Comparison of ENCODE assay signal across 9 mouse cellular contexts in the genomic region with DNA sequence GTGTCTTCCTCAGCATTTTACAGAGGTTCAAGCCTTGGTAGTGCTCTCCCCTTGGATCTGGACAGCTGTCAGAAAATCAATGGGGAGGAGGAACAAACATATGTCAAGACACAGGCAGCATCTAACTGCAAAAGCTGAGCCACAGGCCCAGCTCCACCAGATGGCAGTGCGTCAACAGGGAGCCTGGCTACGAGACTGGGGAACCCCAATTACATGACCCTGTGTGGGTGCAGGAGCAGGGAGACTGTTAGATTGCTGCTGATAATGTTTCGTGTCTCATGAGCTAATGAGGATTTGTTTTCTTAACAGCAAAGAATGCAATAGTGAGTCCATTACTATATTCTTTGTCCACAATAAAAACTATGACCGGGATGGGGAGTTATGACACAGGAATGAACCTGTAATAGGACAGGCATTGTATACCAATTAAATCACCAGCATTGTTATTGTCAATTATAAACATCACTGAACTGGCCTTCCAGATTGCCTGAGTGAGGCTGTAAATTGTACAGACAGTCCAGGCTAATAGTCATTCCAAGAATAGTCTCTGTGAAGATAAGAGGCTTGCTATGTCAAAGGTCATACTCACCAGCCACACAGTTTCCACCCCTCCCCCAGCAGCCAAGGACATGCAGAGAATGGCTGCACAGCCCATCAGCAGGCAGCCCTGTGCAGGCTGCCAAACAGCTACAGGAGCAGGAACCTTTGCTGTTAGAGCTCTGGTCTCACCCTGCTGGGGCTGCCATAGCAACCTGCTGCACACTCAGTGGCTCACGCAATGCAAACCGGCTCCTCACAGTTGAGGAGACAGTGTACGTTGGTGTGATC. TPM values are rescaled to one million over a fixed set of nuclear protein-coding genes. Genes with fewer than 3 reads are reported as not detected.
DNase-seq lines count a peak whose midpoint lies in the region; ATAC-seq and TF ChIP-seq lines count a peak whose summit lies in the region.
"Had no signal": no experiment of that assay in that cellular context is flagged by ENCODE, and none has a peak within 500 bp of the region (broad histone marks: within the 10 kb centered on the region; RNA-seq: fewer than 3 reads in every experiment).

No protein-coding gene starts in this region.

- no peaks in the 10 kb centered on the region for H3K9me3 ChIP-seq in forebrain, embryonic 10.5 days
- no peaks in the 10 kb centered on the region for H3K9me3 ChIP-seq in heart, postnatal 0 days (replicated peaks; ENCODE audit: control insufficient read depth, low read length)

- no peak overlapping the region for H3K9ac ChIP-seq in heart, postnatal 0 days (replicated peaks; ENCODE audit: low read depth, low read length)
- peak overlapping the region; percentile 38; the same call in 1 of the 2 replicates for H3K9ac ChIP-seq in liver, adult 2 months (ENCODE audit: low read depth, low read length)

- peak overlapping the region; percentile 33 for H3K4me2 ChIP-seq in heart, postnatal 0 days (ENCODE audit: low read depth, low read length)

- H3K4me3 ChIP-seq in spleen, adult 2 months (ENCODE audit: extremely low read depth, insufficient read depth, insufficient read length) = no peak overlapping the region
- peak overlapping the region; percentile 16; the same call in 1 of the 2 replicates for H3K4me3 ChIP-seq in forebrain, embryonic 10.5 days
- H3K4me3 ChIP-seq in heart, postnatal 0 days (ENCODE audit: low read depth, low read length) = no peak overlapping the region
- H3K4me3 ChIP-seq in liver, adult 2 months (ENCODE audit: insufficient read depth, low read depth, low read length) = no peak overlapping the region
- no peak overlapping the region for H3K4me3 ChIP-seq in testis, adult 2 months (ENCODE audit: control insufficient read depth, low read depth, low read length)
- H3K4me3 ChIP-seq: megakaryocyte, embryonic 14.5 days had no signal

- H3K27me3 ChIP-seq in spleen, adult 2 months (ENCODE audit: control insufficient read depth, insufficient read depth, low read length) = no peaks in the 10 kb centered on the region
- H3K27me3 ChIP-seq in forebrain, embryonic 10.5 days (ENCODE audit: poor library complexity, severe bottlenecking) = no peaks in the 10 kb centered on the region
- no peaks in the 10 kb centered on the region for H3K27me3 ChIP-seq in heart, postnatal 0 days (ENCODE audit: control insufficient read depth, insufficient read depth, low read length)
- H3K27me3 ChIP-seq in liver, adult 2 months (ENCODE audit: control insufficient read depth, insufficient read depth, low read length) = no peaks in the 10 kb centered on the region
- H3K27me3 ChIP-seq in testis, adult 2 months (ENCODE audit: control insufficient read depth, insufficient read depth, low read length) = no peaks in the 10 kb centered on the region
- H3K27me3 ChIP-seq: megakaryocyte, embryonic 14.5 days had no signal

- peak; percentile 85; the same call in 1 of the 2 replicates for TF ChIP-seq EP300 in heart, postnatal 0 days (IDR thresholded peaks at IDR 0.05; ENCODE audit: low read depth)

- peak; percentile 95 for ATAC-seq in heart, postnatal 0 days (ENCODE audit: insufficient read depth, low read depth)

- H3K4me1 ChIP-seq in spleen, adult 2 months (ENCODE audit: control insufficient read depth, insufficient read depth, insufficient read length) = no peaks in the 10 kb centered on the region
- H3K4me1 ChIP-seq in forebrain, embryonic 10.5 days = peaks cover 18% of the 10 kb centered on the region
- H3K4me1 ChIP-seq in heart, postnatal 0 days (ENCODE audit: control insufficient read depth, insufficient read depth) = peaks cover 4% of the 10 kb centered on the region
- peaks cover 11% of the 10 kb centered on the region for H3K4me1 ChIP-seq in liver, adult 2 months (ENCODE audit: control insufficient read depth, insufficient read depth, low read length)
- peaks cover 3% of the 10 kb centered on the region; the same call in 1 of the 2 replicates for H3K4me1 ChIP-seq in testis, adult 2 months (ENCODE audit: control insufficient read depth, insufficient read depth, low read length)

- DNase-seq in spleen, adult 2 months (ENCODE audit: low read depth in 1 of 2, low spot score in 2 of 2) = peak in 1 of 2 experiments; percentile 11
- no peak for DNase-seq in spleen, adult 12 weeks (ENCODE audit: low spot score)
- DNase-seq in forebrain, embryonic 10.5 days (ENCODE audit: extremely low spot score, low spot score) = peak; percentile 56
- peak; percentile 90 for DNase-seq in heart, postnatal 0 days (ENCODE audit: low spot score)
- DNase-seq in kidney, postnatal 14 days = peak; percentile 81
- peak; percentile 88 for DNase-seq in liver, adult 2 months (ENCODE audit: extremely low read depth, low read depth, low spot score)
- DNase-seq in neural tube, embryonic 10.5 days (ENCODE audit: extremely low spot score, low spot score) = peak; percentile 71

- WGBS in spleen, adult 2 months = 33% methylated on average over 7 of the region's 7 CpGs
- 18% methylated on average over 7 of the region's 7 CpGs for WGBS in forebrain, embryonic 10.5 days
- 7% methylated on average over 7 of the region's 7 CpGs for WGBS in heart, postnatal 0 days
- WGBS in liver, adult 2 months = 12% methylated on average over 7 of the region's 7 CpGs

- H3K79me2 ChIP-seq in liver, adult 2 months (ENCODE audit: control insufficient read depth, insufficient read depth, low read length) = no peaks in the 10 kb centered on the region

- H3K27ac ChIP-seq in spleen, adult 2 months (ENCODE audit: insufficient read depth, low read length) = no peak overlapping the region
- peak overlapping the region; percentile 73 for H3K27ac ChIP-seq in forebrain, embryonic 10.5 days
- peak overlapping the region; percentile 77 for H3K27ac ChIP-seq in heart, postnatal 0 days (ENCODE audit: low read depth)
- peak overlapping the region; percentile 68 for H3K27ac ChIP-seq in liver, adult 2 months (replicated peaks; ENCODE audit: insufficient read depth, low read depth, low read length)
- H3K27ac ChIP-seq in testis, adult 2 months (ENCODE audit: control insufficient read depth, insufficient read depth, low read depth, low read length) = no peak overlapping the region; the same call in 1 of the 2 replicates

- TF ChIP-seq POLR2A in spleen, adult 2 months (IDR thresholded peaks at IDR 0.05; ENCODE audit: low read depth, low read length) = no peak
- 0 out of 2 replicates have a peak, but pooled peaks have one; percentile 17 for TF ChIP-seq POLR2A in liver, adult 2 months (IDR thresholded peaks at IDR 0.05; ENCODE audit: extremely low read depth, insufficient read depth, low read length)
- no peak for TF ChIP-seq POLR2A in testis, adult 2 months (IDR thresholded peaks at IDR 0.05; ENCODE audit: control insufficient read depth, low read depth, low read length)

- peak; percentile 38; the same call in 1 of the 2 replicates for TF ChIP-seq CTCF in spleen, adult 2 months (IDR thresholded peaks at IDR 0.05; ENCODE audit: extremely low read depth, insufficient read depth, insufficient read length, insufficient replicate concordance)
- peak; percentile 97 for TF ChIP-seq CTCF in heart, postnatal 0 days (IDR thresholded peaks at IDR 0.05; ENCODE audit: low read depth)
- peak; percentile 99 for TF ChIP-seq CTCF in liver, adult 2 months (IDR thresholded peaks at IDR 0.05; ENCODE audit: low read depth, low read length)
- TF ChIP-seq CTCF in testis, adult 2 months (IDR thresholded peaks at IDR 0.05; ENCODE audit: control insufficient read depth, insufficient read depth, insufficient replicate concordance, low read depth, low read length) = peak; percentile 66; the same call in 1 of the 2 replicates

- no peaks in the 10 kb centered on the region for H3K36me3 ChIP-seq in spleen, adult 2 months (ENCODE audit: control insufficient read depth, insufficient read depth, low read length)
- H3K36me3 ChIP-seq in forebrain, embryonic 10.5 days (replicated peaks) = no peaks in the 10 kb centered on the region
- H3K36me3 ChIP-seq in heart, postnatal 0 days (replicated peaks; ENCODE audit: control insufficient read depth, insufficient read depth, low read length) = no peaks in the 10 kb centered on the region
- H3K36me3 ChIP-seq in liver, adult 2 months (ENCODE audit: control insufficient read depth, insufficient read depth, low read length) = 0 out of 2 replicates have a peak, but pooled peaks cover 2% of the 10 kb centered on the region
- no peaks in the 10 kb centered on the region for H3K36me3 ChIP-seq in testis, adult 2 months (ENCODE audit: control insufficient read depth, insufficient read depth, low read length)

RNA-seq across cellular contexts. Expression of a gene that starts 58.8 kb away (rescaled TPM):
- polyA plus RNA-seq in spleen, adult 2 months (2012; rRNA removed) = not detected in 2 replicates
- polyA plus RNA-seq in forebrain, embryonic 10.5 days (2016; fragmentation: Nextera tagmentation; extraction: Ambion mirVana) = not detected in 2 replicates
- total RNA-seq in heart, postnatal 0 days (2014; rRNA removed; ENCODE audit: low replicate concordance) = 0.66 TPM in 1 of 2 replicates, not detected in the other
- polyA plus RNA-seq in heart, postnatal 0 days (2015; fragmentation: Nextera tagmentation; extraction: Ambion mirVana) = not detected in 2 replicates
- 0.07 and 0.09 TPM in 2 replicates for total RNA-seq in liver, adult 2 months (2014; rRNA removed)
- polyA plus RNA-seq in liver, adult 2 months (2012; rRNA removed) = not detected in 2 replicates
- polyA plus RNA-seq in testis, adult 2 months (2012; rRNA removed) = 0.14 TPM in 1 of 2 replicates, not detected in the other

Comparison
In these comparisons a context has a peak if more than half of its experiments do, and no peak if none do; other contexts are left out.
1. H3K27ac ChIP-seq: peak in forebrain, embryonic 10.5 days (single experiment), heart, postnatal 0 days (single experiment) and liver, adult 2 months (single experiment); none in spleen, adult 2 months (single experiment) and testis, adult 2 months (single experiment).
2. CTCF ChIP-seq: peak in every context shown above with its lines; median percentile 99 in liver, adult 2 months; 97 in heart, postnatal 0 days; 66 in testis, adult 2 months; 38 in spleen, adult 2 months.